In genomic region chr5:105710473-105710872, GRCm38 (mm10) we compare ENCODE assay signal across 23 mouse cellular contexts. TPM values are rescaled to one million over a fixed set of nuclear protein-coding genes. Genes with fewer than 3 reads are reported as not detected.
DNase-seq lines count a peak whose midpoint lies in the region; ATAC-seq and TF ChIP-seq lines count a peak whose summit lies in the region.
"Had no signal": no experiment of that assay in that cellular context is flagged by ENCODE, and none has a peak within 500 bp of the region (broad histone marks: within the 10 kb centered on the region; RNA-seq: fewer than 3 reads in every experiment).

No protein-coding gene starts in this region.

- no peaks in the 10 kb centered on the region for H3K4me1 ChIP-seq in hindbrain, postnatal 0 days (ENCODE audit: insufficient read depth, low read length)
- H3K4me1 ChIP-seq in hindbrain, embryonic 14.5 days (replicated peaks; ENCODE audit: control insufficient read depth, insufficient read depth, low read length): no peaks in the 10 kb centered on the region
- H3K4me1 ChIP-seq in megakaryocyte, embryonic 14.5 days: peaks cover 97% of the 10 kb centered on the region
- peaks cover 6% of the 10 kb centered on the region for H3K4me1 ChIP-seq in intestine, embryonic 16.5 days (ENCODE audit: control insufficient read depth, insufficient read depth, low read length)

- no peak for TF ChIP-seq CTCF in hindbrain, postnatal 0 days (IDR thresholded peaks at IDR 0.05; ENCODE audit: low read depth)

- no peaks in the 10 kb centered on the region for H3K9me3 ChIP-seq in hindbrain, postnatal 0 days (ENCODE audit: low read length)
- no peaks in the 10 kb centered on the region for H3K9me3 ChIP-seq in hindbrain, embryonic 14.5 days (ENCODE audit: control insufficient read depth, low read length)
- no peaks in the 10 kb centered on the region for H3K9me3 ChIP-seq in megakaryocyte, embryonic 14.5 days
- no peaks in the 10 kb centered on the region for H3K9me3 ChIP-seq in intestine, embryonic 16.5 days (ENCODE audit: control insufficient read depth, low read length)
- H3K9me3 ChIP-seq: embryonic facial prominence, embryonic 15.5 days; forebrain, embryonic 10.5 days; heart, embryonic 10.5 days; hindbrain, embryonic 12.5 days had no signal

- H3K4me2 ChIP-seq in hindbrain, postnatal 0 days (ENCODE audit: low read depth, low read length): no peak overlapping the region
- no peak overlapping the region for H3K4me2 ChIP-seq in hindbrain, embryonic 14.5 days (replicated peaks)
- H3K4me2 ChIP-seq in intestine, embryonic 16.5 days (ENCODE audit: low read depth, low read length): no peak overlapping the region
- H3K4me2 ChIP-seq: embryonic facial prominence, embryonic 15.5 days; hindbrain, embryonic 12.5 days had no signal

- no peak for DNase-seq in hindbrain, postnatal 0 days (ENCODE audit: low spot score)
- DNase-seq in hindbrain, embryonic 14.5 days (ENCODE audit: low spot score): no peak
- no peak for DNase-seq in thymus, postnatal 4 days
- DNase-seq: adrenal gland, postnatal 14 days; cerebellum, adult 11-12 months; cerebellum, adult 9-10 months; cerebellum, postnatal 25 days; gastrocnemius, postnatal 10 days; heart, adult 18-20 months; heart, postnatal 10 days; heart, postnatal 4 days had no signal

- H3K36me3 ChIP-seq in hindbrain, postnatal 0 days (ENCODE audit: insufficient read depth, low read length): no peaks in the 10 kb centered on the region
- no peaks in the 10 kb centered on the region for H3K36me3 ChIP-seq in hindbrain, embryonic 14.5 days (replicated peaks; ENCODE audit: control insufficient read depth, insufficient read depth)
- peaks cover 66% of the 10 kb centered on the region for H3K36me3 ChIP-seq in megakaryocyte, embryonic 14.5 days (replicated peaks; ENCODE audit: low read length)
- no peaks in the 10 kb centered on the region for H3K36me3 ChIP-seq in intestine, embryonic 16.5 days (ENCODE audit: control insufficient read depth, insufficient read depth, low read length)
- H3K36me3 ChIP-seq: embryonic facial prominence, embryonic 15.5 days; heart, embryonic 10.5 days; hindbrain, embryonic 12.5 days had no signal

- 0 out of 2 replicates have a peak, but pooled peaks have one; percentile 31 for ATAC-seq in hindbrain, postnatal 0 days
- no peak for ATAC-seq in hindbrain, embryonic 14.5 days (ENCODE audit: low FRiP score)
- no peak for ATAC-seq in megakaryocyte, adult 5-6 weeks (ENCODE audit: poor library complexity, severe bottlenecking)
- ATAC-seq in intestine, embryonic 16.5 days: peak; percentile 15; the same call in 1 of the 2 replicates
- ATAC-seq: activated CD4-positive, CD25-positive, alpha-beta regulatory T cell, adult 4 months; forebrain, embryonic 16.5 days; Patski had no signal

- H3K27me3 ChIP-seq in hindbrain, postnatal 0 days (ENCODE audit: insufficient read depth, low read length): no peaks in the 10 kb centered on the region
- H3K27me3 ChIP-seq in hindbrain, embryonic 14.5 days (ENCODE audit: control insufficient read depth, insufficient read depth, low read length): no peaks in the 10 kb centered on the region
- no peaks in the 10 kb centered on the region for H3K27me3 ChIP-seq in megakaryocyte, embryonic 14.5 days (replicated peaks)
- no peaks in the 10 kb centered on the region for H3K27me3 ChIP-seq in intestine, embryonic 16.5 days (replicated peaks; ENCODE audit: control insufficient read depth, insufficient read depth, low read length)
- H3K27me3 ChIP-seq: CH12.LX; embryonic facial prominence, embryonic 15.5 days; hindbrain, embryonic 12.5 days; Patski had no signal

- H3K4me3 ChIP-seq in hindbrain, postnatal 0 days (ENCODE audit: low read length): no peak overlapping the region
- no peak overlapping the region for H3K4me3 ChIP-seq in hindbrain, embryonic 14.5 days (replicated peaks; ENCODE audit: low read length)
- H3K4me3 ChIP-seq in megakaryocyte, embryonic 14.5 days (replicated peaks): peak overlapping the region; percentile 81
- H3K4me3 ChIP-seq in intestine, embryonic 16.5 days (ENCODE audit: low read length): no peak overlapping the region
- H3K4me3 ChIP-seq: embryonic facial prominence, embryonic 15.5 days; erythroblast, embryonic 14.5 days; forebrain, embryonic 10.5 days; heart, embryonic 10.5 days; hindbrain, embryonic 12.5 days had no signal

- no peak overlapping the region for H3K27ac ChIP-seq in hindbrain, postnatal 0 days
- H3K27ac ChIP-seq in hindbrain, embryonic 14.5 days: no peak overlapping the region
- no peak overlapping the region for H3K27ac ChIP-seq in intestine, embryonic 16.5 days (ENCODE audit: low read length)
- H3K27ac ChIP-seq: embryonic facial prominence, embryonic 15.5 days; forebrain, embryonic 10.5 days; heart, embryonic 10.5 days; hindbrain, embryonic 12.5 days had no signal

- H3K9ac ChIP-seq in hindbrain, postnatal 0 days (replicated peaks; ENCODE audit: low read length): no peak overlapping the region
- H3K9ac ChIP-seq in hindbrain, embryonic 14.5 days: no peak overlapping the region
- no peak overlapping the region for H3K9ac ChIP-seq in intestine, embryonic 16.5 days (ENCODE audit: low read depth, low read length)
- H3K9ac ChIP-seq: embryonic facial prominence, embryonic 15.5 days; hindbrain, embryonic 12.5 days had no signal

- 84% methylated on average over 7 of the region's 7 CpGs for WGBS in hindbrain, postnatal 0 days
- WGBS in hindbrain, embryonic 14.5 days: 84% methylated on average over 7 of the region's 7 CpGs
- 82% methylated on average over 7 of the region's 7 CpGs for WGBS in intestine, embryonic 16.5 days

RNA-seq across cellular contexts. Expression of gene Lrrc8d, which starts 10.7 kb away (rescaled TPM):
- 11.7 and 14.2 TPM in 2 replicates for total RNA-seq in hindbrain, postnatal 0 days (2014; rRNA removed)
- 27.6 and 27.7 TPM in 2 replicates for polyA plus RNA-seq in hindbrain, postnatal 0 days (2015; fragmentation: Nextera tagmentation; extraction: Ambion mirVana)
- 38.4 and 40.3 TPM in 2 replicates for polyA plus RNA-seq in hindbrain, embryonic 14.5 days (2014; fragmentation: Nextera tagmentation; extraction: Ambion mirVana)
- polyA plus RNA-seq in megakaryocyte, embryonic 14.5 days (2012; ENCODE audit: insufficient read depth, low replicate concordance): 13.5 and 27.0 TPM in 2 replicates
- 79.7 and 88.1 TPM in 2 replicates for total RNA-seq in megakaryocyte, adult 5-6 weeks (2015)
- total RNA-seq in megakaryocyte, adult 5-6 weeks (2017): 38.6 and 50.0 TPM in 2 replicates
- 8.9 and 10.9 TPM in 2 replicates for polyA plus RNA-seq in intestine, embryonic 16.5 days (2015; fragmentation: Nextera tagmentation; extraction: Ambion mirVana)

Comparison
In these comparisons a context has a peak if more than half of its experiments do, and no peak if none do; other contexts are left out.
1. ATAC-seq: peak in hindbrain, postnatal 0 days (single experiment) and intestine, embryonic 16.5 days (single experiment); none in hindbrain, embryonic 14.5 days (single experiment) and megakaryocyte, adult 5-6 weeks (single experiment).